Mouse (Mus musculus): ENCODE measurements around the gene Lrrc8d. TPM values are rescaled to one million over a fixed set of nuclear protein-coding genes. Genes with fewer than 3 reads are reported as not detected.
A peak's percentile ranks its signal among the peaks of the same experiment; 100 is the strongest.

Lrrc8d gene
- total and polyA plus RNA-seq, 3 experiments: 11.4 to 258 (median 21.9) TPM

DNA sequence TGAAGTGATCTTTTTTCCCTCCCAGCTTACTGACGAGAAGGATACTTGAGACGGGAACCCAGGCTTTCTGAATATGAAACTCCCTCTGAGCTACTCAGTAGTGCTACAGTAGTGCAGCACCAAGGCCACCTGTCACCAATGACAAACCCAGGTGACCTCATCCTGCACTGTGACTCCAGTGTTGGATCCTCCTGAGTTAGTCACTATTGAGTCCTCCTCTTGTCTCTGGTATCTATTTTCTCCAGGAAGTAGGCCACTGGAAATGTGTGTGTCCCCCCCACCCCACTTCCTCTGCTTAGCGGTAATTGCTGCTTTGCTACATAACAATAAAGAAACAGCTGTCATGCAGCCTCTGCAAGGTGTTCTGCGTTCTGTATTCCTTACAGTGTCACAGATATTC is 149.5 kb downstream of the Lrrc8d start:
- DNase-seq (ENCODE audit: low read depth, low spot score): no peak
- no peak overlapping the region for H3K27ac ChIP-seq (ENCODE audit: control insufficient read depth, low read depth, low read length)
- H3K27me3 ChIP-seq (ENCODE audit: control insufficient read depth in 1 of 2, insufficient read depth in 2 of 2, low read length in 2 of 2): no peaks in the 10 kb centered on the region
- no peaks in the 10 kb centered on the region for H3K9me3 ChIP-seq (replicated peaks; ENCODE audit: insufficient read depth, low read length)
- H3K36me3 ChIP-seq (ENCODE audit: control insufficient read depth in 1 of 2, insufficient read depth in 2 of 2, low read length in 2 of 2): no peaks in the 10 kb centered on the region; a peak in 1 of 4 replicates
- H3K4me1 ChIP-seq (ENCODE audit: control insufficient read depth in 1 of 2, insufficient read depth in 2 of 2, low read length in 2 of 2): peaks cover 0 to 5% of the 10 kb centered on the region in 2 experiments; a peak in 1 of 4 replicates
- no peak overlapping the region for H3K4me3 ChIP-seq (ENCODE audit: control insufficient read depth in 1 of 2, insufficient read depth in 1 of 2, low read depth in 2 of 2, low read length in 2 of 2)
- no peaks in the 10 kb centered on the region for H3K79me2 ChIP-seq (ENCODE audit: control insufficient read depth, insufficient read depth, low read length, poor library complexity)
- H3K9ac ChIP-seq (ENCODE audit: control insufficient read depth, low read depth, low read length, poor library complexity, severe bottlenecking): no peak overlapping the region
- TF ChIP-seq POLR2A (IDR thresholded peaks at IDR 0.05; ENCODE audit: control insufficient read depth in 1 of 2, insufficient read depth in 1 of 2, low read depth in 1 of 2, low read length in 2 of 2, poor library complexity in 1 of 2): no peak
- no peak for TF ChIP-seq TAL1 (IDR thresholded peaks at IDR 0.05; ENCODE audit: low read length)
- TF ChIP-seq KAT2A (conservative IDR thresholded peaks at IDR 0.05; ENCODE audit: low read depth, low read length): no peak
- TF ChIP-seq GABPA (IDR thresholded peaks at IDR 0.05; ENCODE audit: low read depth, low read length): no peak
- no peak for TF ChIP-seq MYB (IDR thresholded peaks at IDR 0.05; ENCODE audit: low read depth, low read length)
- TF ChIP-seq NRF1 (IDR thresholded peaks at IDR 0.05; ENCODE audit: insufficient read depth, low read depth, low read length, poor library complexity, severe bottlenecking): no peak
- no peak for TF ChIP-seq RCOR1 (IDR thresholded peaks at IDR 0.05; ENCODE audit: low read depth, low read length)
- no peak for TF ChIP-seq SIN3A (IDR thresholded peaks at IDR 0.05; ENCODE audit: low read length)
- no peak for TF ChIP-seq MYC (IDR thresholded peaks at IDR 0.05; ENCODE audit: low read depth, low read length)
- TF ChIP-seq RAD21 (IDR thresholded peaks at IDR 0.05; ENCODE audit: low read depth, low read length): no peak
- TF ChIP-seq ZC3H11A (IDR thresholded peaks at IDR 0.05; ENCODE audit: low read depth, low read length): no peak
- no peak for TF ChIP-seq HCFC1 (IDR thresholded peaks at IDR 0.05; ENCODE audit: low read depth, low read length)
- TF ChIP-seq USF2 (IDR thresholded peaks at IDR 0.05; ENCODE audit: borderline replicate concordance in 1 of 2, insufficient read depth in 1 of 2, low read depth in 1 of 2, low read length in 2 of 2): no peak

DNA sequence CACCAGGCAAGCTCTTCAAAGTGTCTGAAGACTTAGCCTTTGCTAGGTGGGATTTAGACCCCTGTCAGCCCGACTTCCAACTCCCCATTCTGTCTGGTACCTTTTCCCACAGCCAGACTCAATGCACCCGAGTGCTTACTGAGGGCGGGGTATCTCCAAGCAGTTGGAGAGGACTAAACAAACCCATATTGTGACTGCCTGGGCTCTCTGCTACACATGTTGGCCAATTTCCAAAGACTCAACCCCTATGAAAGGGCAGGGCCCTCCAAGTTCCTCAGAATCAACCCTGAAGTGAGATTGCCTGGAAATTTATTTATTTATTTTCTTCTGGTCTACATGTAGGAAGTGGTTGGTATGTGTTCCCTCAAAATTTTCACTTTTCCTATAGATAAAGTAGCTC is 149.9 kb downstream of the Lrrc8d start:
- peak; percentile 44 for DNase-seq (ENCODE audit: low read depth, low spot score)
- no peaks in the 10 kb centered on the region for H3K9me3 ChIP-seq (replicated peaks; ENCODE audit: insufficient read depth, low read length)
- H3K36me3 ChIP-seq (ENCODE audit: control insufficient read depth in 1 of 2, insufficient read depth in 2 of 2, low read length in 2 of 2): no peaks in the 10 kb centered on the region; a peak in 1 of 4 replicates
- no peak overlapping the region for H3K9ac ChIP-seq (ENCODE audit: control insufficient read depth, low read depth, low read length, poor library complexity, severe bottlenecking)
- H3K4me3 ChIP-seq (ENCODE audit: control insufficient read depth in 1 of 2, insufficient read depth in 1 of 2, low read depth in 2 of 2, low read length in 2 of 2): no peak overlapping the region
- no peaks in the 10 kb centered on the region for H3K79me2 ChIP-seq (ENCODE audit: control insufficient read depth, insufficient read depth, low read length, poor library complexity)
- no peaks in the 10 kb centered on the region for H3K27me3 ChIP-seq (ENCODE audit: control insufficient read depth in 1 of 2, insufficient read depth in 2 of 2, low read length in 2 of 2)
- TF ChIP-seq CHD2 (IDR thresholded peaks at IDR 0.05; ENCODE audit: low read length) (no peak), GATA1 (IDR thresholded peaks at IDR 0.05; ENCODE audit: low read depth, low read length) (no peak), MYC (IDR thresholded peaks at IDR 0.05; ENCODE audit: low read depth, low read length) (no peak), RAD21 (IDR thresholded peaks at IDR 0.05; ENCODE audit: low read depth, low read length) (no peak), SIN3A (IDR thresholded peaks at IDR 0.05; ENCODE audit: low read length) (no peak), ZNF384 (IDR thresholded peaks at IDR 0.05; ENCODE audit: low read depth, low read length) (no peak), TCF12 (IDR thresholded peaks at IDR 0.05; ENCODE audit: low read depth, low read length) (no peak), MAX (IDR thresholded peaks at IDR 0.05; ENCODE audit: low read length) (no peak), CHD1 (IDR thresholded peaks at IDR 0.05; ENCODE audit: low read depth, low read length) (no peak), MEF2A (IDR thresholded peaks at IDR 0.05; ENCODE audit: extremely low read depth, insufficient replicate concordance, low read depth, low read length, poor library complexity, severe bottlenecking) (no peak), POLR2AphosphoS2 (IDR thresholded peaks at IDR 0.05; ENCODE audit: low read length) (no peak), HCFC1 (IDR thresholded peaks at IDR 0.05; ENCODE audit: low read depth, low read length) (no peak), ZMIZ1 (IDR thresholded peaks at IDR 0.05; ENCODE audit: low read depth, low read length) (no peak), RCOR1 (IDR thresholded peaks at IDR 0.05; ENCODE audit: low read depth, low read length) (no peak), NELFE (IDR thresholded peaks at IDR 0.05; ENCODE audit: low read depth, low read length) (no peak), KAT2A (conservative IDR thresholded peaks at IDR 0.05; ENCODE audit: low read depth, low read length) (no peak), POLR2A (IDR thresholded peaks at IDR 0.05; ENCODE audit: control insufficient read depth in 1 of 2, insufficient read depth in 1 of 2, low read depth in 1 of 2, low read length in 2 of 2, poor library complexity in 1 of 2) (no peak), UBTF (IDR thresholded peaks at IDR 0.05; ENCODE audit: borderline replicate concordance, insufficient read depth, low read depth, low read length) (no peak), MAZ (IDR thresholded peaks at IDR 0.05; ENCODE audit: low read depth, low read length) (no peak), TAL1 (IDR thresholded peaks at IDR 0.05; ENCODE audit: low read length) (no peak)
- no peak overlapping the region for H3K27ac ChIP-seq (ENCODE audit: control insufficient read depth, low read depth, low read length)
- H3K4me1 ChIP-seq (ENCODE audit: control insufficient read depth in 1 of 2, insufficient read depth in 2 of 2, low read length in 2 of 2): peaks cover 0 to 5% of the 10 kb centered on the region in 2 experiments; a peak in 1 of 4 replicates

Data from MEL (cell line).